Mouse (Mus musculus) left cerebral cortex, adult 18-20 months (tissue): ENCODE measurements around the gene Tas2r122. TPM values are rescaled to one million over a fixed set of nuclear protein-coding genes. Genes with fewer than 3 reads are reported as not detected.
"Not testable (repeated sequence)": the region's sequence is repeated elsewhere in the genome, so short reads cannot be mapped to it uniquely, and the experiment has no call there.

Experiments
- DNase-seq, 2 experiments: peaks; one replicate each; pipeline ENCODE4 v3.0.0; 2021 to 2022; ENCODE audit warnings: low spot score in 2 of 2, mixed read lengths in 1 of 2
- long read RNA-seq, 2 experiments: library from polyadenylated mRNA; stranded (forward); transcript quantifications; one replicate each; pipeline ENCODE4 v2.0.0; 2021
- total RNA-seq, 2 experiments: library from RNA; stranded (reverse); gene quantifications; 2 replicates each; pipeline ENCODE4 v1.2.3; 2021

Gene Tas2r122
- not detected for total RNA-seq
- long read RNA-seq, experiment 1: 0 reads
- long read RNA-seq, experiment 2: 0 reads

DNA sequence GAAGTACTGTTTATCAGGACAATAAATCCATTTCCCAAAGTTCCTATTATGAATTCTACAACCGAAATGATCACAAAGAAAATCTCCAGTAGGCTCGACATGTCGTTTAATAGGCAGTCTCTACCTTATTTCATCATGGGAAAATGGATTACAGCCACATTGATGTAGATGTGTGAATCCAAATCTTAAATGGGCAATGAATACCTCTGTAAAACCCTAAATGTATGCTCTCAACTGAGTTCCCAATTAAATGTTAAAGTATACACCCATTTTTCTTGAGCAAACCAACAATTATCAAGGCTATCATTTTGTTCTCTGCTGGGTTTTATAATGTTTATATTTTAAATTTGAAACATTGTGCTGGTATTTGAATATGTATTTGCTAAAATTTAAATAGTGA lies at the start of gene Tas2r122:
Gene Tas2r122, minus strand, starts transcription at position 101 of the 400 bp plus-strand sequence.
- DNase-seq: no peak

GRCm38 (mm10) chr6:132754430-132754829 lies 42.7 kb upstream of the Tas2r122 start, which contains the start of gene Tas2r124:
Tas2r124 (plus strand) TSS chr6:132754730.
- no peak for DNase-seq

DNA sequence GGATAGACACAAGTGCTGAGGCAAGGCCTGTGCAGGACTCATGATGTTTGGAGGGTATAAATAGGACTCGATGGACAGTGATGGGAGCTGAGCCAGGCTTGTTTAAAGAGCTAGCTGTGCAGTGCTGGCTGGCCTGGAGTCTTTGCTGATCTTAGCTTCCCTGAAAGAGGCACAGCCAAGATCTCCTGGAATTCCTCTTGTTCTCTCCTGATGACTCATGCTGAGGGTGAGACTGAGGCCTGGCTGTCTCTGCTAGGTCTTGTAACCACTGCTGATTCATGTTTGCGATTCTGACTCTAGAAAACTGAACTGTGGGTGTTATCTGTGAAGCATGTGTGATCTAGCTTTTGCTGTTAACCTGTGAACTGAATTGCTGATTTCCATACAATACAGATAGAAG lies 38.5 kb upstream of the Tas2r122 start:
- DNase-seq: peak; percentile 1 to 11

DNA sequence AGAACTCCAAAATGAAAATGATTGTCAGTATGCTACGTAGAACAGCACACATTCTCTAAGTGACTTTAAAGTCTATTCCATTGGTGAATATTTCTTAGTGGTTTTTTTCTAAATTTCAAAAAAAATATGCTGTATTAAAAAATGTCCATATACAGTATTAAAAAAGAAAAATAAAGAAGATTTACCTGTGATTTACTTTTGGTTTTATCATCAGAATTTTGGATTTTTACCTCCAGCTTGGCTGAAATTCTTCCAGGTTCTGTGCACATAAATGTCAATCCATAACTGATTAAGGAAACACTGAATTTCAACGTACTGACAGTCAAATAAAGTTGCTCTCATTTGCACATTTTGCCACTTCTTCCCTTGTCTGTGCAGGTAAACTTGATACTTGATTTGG lies 26.2 kb upstream of the Tas2r122 start, which contains the start of gene Tas2r115:
Gene Tas2r115, minus strand, starts transcription at position 101 of the 400 bp plus-strand sequence.
- no peak for DNase-seq

GRCm38 (mm10) chr6:132700907-132701306 lies 10.8 kb downstream of the Tas2r122 start, which contains the start of gene Tas2r121:
Tas2r121 (minus strand) TSS chr6:132701007.
- DNase-seq: no peak

GRCm38 (mm10) chr6:132691596-132691995 lies 20.1 kb downstream of the Tas2r122 start:
- not testable (repeated sequence) for DNase-seq

Other genes starting within 250 kb of the Tas2r122 start
- gene Prh1, start 142.1 kb downstream of the Tas2r122 start, total RNA-seq: not detected
- not detected for gene Prp2, start 116.0 kb downstream of the Tas2r122 start, total RNA-seq
- gene A630073D07Rik, start 60.4 kb downstream of the Tas2r122 start, total RNA-seq: not detected
- not detected for gene Tas2r120, start 55.0 kb downstream of the Tas2r122 start, total RNA-seq
- gene Tas2r121, start 10.9 kb downstream of the Tas2r122 start, total RNA-seq: not detected
- not detected for gene Tas2r115, start 26.1 kb upstream of the Tas2r122 start, total RNA-seq
- not detected for gene Tas2r124, start 42.8 kb upstream of the Tas2r122 start, total RNA-seq
- not detected for gene Tas2r102, start 50.2 kb upstream of the Tas2r122 start, total RNA-seq
- not detected for gene Tas2r136, start 66.2 kb upstream of the Tas2r122 start, total RNA-seq
- not detected for gene Tas2r117, start 90.9 kb upstream of the Tas2r122 start, total RNA-seq
- not detected for gene Tas2r123, start 135.2 kb upstream of the Tas2r122 start, total RNA-seq
- not detected for gene Tas2r116, start 143.5 kb upstream of the Tas2r122 start, total RNA-seq
- not detected for gene Tas2r110, start 156.1 kb upstream of the Tas2r122 start, total RNA-seq
- not detected for gene Tas2r113, start 181.1 kb upstream of the Tas2r122 start, total RNA-seq
- not detected for gene Tas2r125, start 197.7 kb upstream of the Tas2r122 start, total RNA-seq
- not detected for gene Tas2r129, start 239.2 kb upstream of the Tas2r122 start, total RNA-seq
- not detected for gene Tas2r131, start 246.0 kb upstream of the Tas2r122 start, total RNA-seq